Mouse (Mus musculus) kidney, embryonic 15.5 days (tissue): Measurements from ENCODE around the gene Tcf12. TPM values are rescaled to one million over a fixed set of nuclear protein-coding genes. Genes with fewer than 3 reads are reported as not detected.

Experiments used
- ATAC-seq: fragments of 200-750 bp; cut with Nextera tagmentation; replicated peaks from 2 replicates; pipeline ENCODE4 v1.8.0; 2017; ENCODE audit warnings: moderate TSS enrichment; ENCODE audit not compliant: low FRiP score
- H3K27ac ChIP-seq: fragments of 300-500 bp; sonication (generic); 2 replicates; pipeline ENCODE4 v1.5.1; 2015; ENCODE audit warnings: mild to moderate bottlenecking, inconsistent platforms
- H3K27me3 ChIP-seq: fragments of 300-500 bp; sonication (generic); 2 replicates; pipeline ENCODE4 v1.6.1; 2015; ENCODE audit warnings: inconsistent platforms
- H3K36me3 ChIP-seq: fragments of 300-500 bp; sonication (generic); 2 replicates; pipeline ENCODE4 v1.6.1; 2015; ENCODE audit warnings: inconsistent platforms
- H3K4me1 ChIP-seq: fragments of 300-500 bp; sonication (generic); 2 replicates; pipeline ENCODE4 v1.6.1; 2015; ENCODE audit warnings: inconsistent platforms
- H3K4me2 ChIP-seq: fragments of 300-500 bp; sonication (generic); 2 replicates; pipeline ENCODE4 v1.6.1; 2015; ENCODE audit warnings: moderate library complexity, mild to moderate bottlenecking, inconsistent platforms
- H3K4me3 ChIP-seq: fragments of 300-500 bp; sonication (generic); replicated peaks from 2 replicates; pipeline ENCODE4 v1.5.1; 2015; ENCODE audit warnings: mild to moderate bottlenecking, inconsistent platforms
- H3K9ac ChIP-seq: fragments of 300-500 bp; sonication (generic); 2 replicates; pipeline ENCODE4 v1.6.1; 2015; ENCODE audit warnings: mild to moderate bottlenecking, inconsistent platforms
- H3K9me3 ChIP-seq: fragments of 300-500 bp; sonication (generic); replicated peaks from 2 replicates; pipeline ENCODE4 v1.6.1; 2016; ENCODE audit warnings: inconsistent platforms
- WGBS: fragments of 180-500 bp; shearing (Covaris S2); methylation state at CpG from one replicate; pipeline ENCODE4 v1.1.7; 2015; ENCODE audit warnings: mixed read lengths; 5-methylcytosine and 5-hydroxymethylcytosine counted together
- polyA plus RNA-seq: library from polyadenylated mRNA; unstranded; fragments of >200 nt; fragmentation: Nextera tagmentation; extraction: Ambion mirVana; gene quantifications from 2 replicates; pipeline ENCODE4 v1.2.1, GENCODE M21; 2015

The Tcf12 gene
- 69.8 and 70.0 TPM in 2 replicates for polyA plus RNA-seq

DNA sequence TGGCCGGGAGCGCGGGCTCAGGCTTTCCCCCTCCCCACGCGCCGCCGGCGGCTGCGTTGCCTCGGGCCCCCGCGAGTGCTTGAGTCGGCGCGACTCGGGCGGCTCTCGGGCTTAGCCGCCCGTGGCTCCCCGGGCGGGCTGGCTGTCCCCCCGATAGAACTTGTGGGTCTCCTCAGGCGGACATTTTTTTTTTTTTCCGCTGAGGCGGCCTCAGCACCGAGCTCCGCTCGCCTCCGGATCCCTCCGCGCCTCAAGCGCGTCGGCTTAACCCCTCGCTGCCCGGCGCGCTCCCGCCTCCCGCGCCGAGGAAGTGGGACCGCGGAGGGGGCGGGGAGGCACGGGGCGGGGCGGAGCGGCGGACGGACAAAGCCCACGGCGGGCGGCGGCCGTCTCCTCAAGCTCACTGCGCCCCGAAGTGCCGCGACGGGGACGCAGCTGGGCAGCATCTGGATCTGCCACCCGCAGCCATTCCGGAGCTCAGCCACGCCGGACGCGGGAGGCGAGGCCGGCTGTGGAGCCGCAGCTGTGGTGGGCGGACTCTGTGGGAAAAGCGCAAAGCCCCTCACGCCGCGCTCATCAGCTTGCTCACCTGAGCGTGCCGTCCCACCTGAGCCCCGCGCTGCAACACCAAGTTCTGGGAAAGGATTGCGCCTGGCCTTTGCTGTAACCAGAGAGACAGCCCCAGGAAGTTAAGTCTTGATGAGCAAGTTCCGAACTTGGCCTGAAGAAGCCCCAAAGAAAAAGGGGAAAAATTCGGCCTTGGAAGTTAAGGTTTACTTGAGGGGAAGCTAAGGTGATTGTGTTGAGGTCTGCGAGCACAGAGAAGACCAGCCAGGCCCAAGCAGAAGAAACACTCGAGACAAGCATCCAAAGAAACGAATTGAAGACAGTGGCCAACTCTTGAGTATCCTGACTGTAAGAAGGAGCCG lies at the start of gene Tcf12:
TSS of gene Tcf12 (minus strand) at position 250 of the 929 bp plus-strand sequence.
- H3K9ac ChIP-seq, result peak within 1 kb of the TSS; percentile 94
- peaks cover 14% of the 10 kb centered on the region for H3K4me1 ChIP-seq
- peak within 1 kb of the TSS; percentile 89 for H3K27ac ChIP-seq
- peak within 1 kb of the TSS; percentile 99 for H3K4me3 ChIP-seq
- H3K9me3 ChIP-seq, result no peaks in the 10 kb centered on the region
- H3K36me3 ChIP-seq, result peaks cover 9% of the 10 kb centered on the region
- H3K4me2 ChIP-seq, result peak within 1 kb of the TSS; percentile 65
- WGBS, result 1% methylated on average over 88 of the region's 88 CpGs
- H3K27me3 ChIP-seq, result no peaks in the 10 kb centered on the region
- peak; percentile 85 for ATAC-seq

GRCm38 (mm10) chr9:72158392-72158791 lies 46.7 kb upstream of the Tcf12 start:
- Histone ChIP-seq H3K27me3 (no peaks in the 10 kb centered on the region), H3K36me3 (no peaks in the 10 kb centered on the region), H3K9me3 (no peaks in the 10 kb centered on the region), H3K4me2 (no peak overlapping the region), H3K9ac (no peak overlapping the region), H3K4me3 (no peak overlapping the region), H3K27ac (no peak overlapping the region), H3K4me1 (peaks cover 2% of the 10 kb centered on the region; the same call in 1 of the 2 replicates)
- WGBS, result 56% methylated on average over 2 of the region's 2 CpGs
- ATAC-seq, result no peak

- Histone ChIP-seq H3K36me3 (no peaks in the 10 kb centered on the region), H3K4me3 (no peak overlapping the region), H3K27me3 (no peaks in the 10 kb centered on the region), H3K4me2 (no peak overlapping the region), H3K27ac (no peak overlapping the region), H3K9me3 (no peaks in the 10 kb centered on the region), H3K4me1 (peaks cover 2% of the 10 kb centered on the region; the same call in 1 of the 2 replicates), H3K9ac (no peak overlapping the region)
- 95% methylated on average over 1 of the region's 1 CpGs for WGBS
- ATAC-seq, result no peak
Measured at GRCm38 (mm10) chr9:72157091-72157490, 45.4 kb upstream of the Tcf12 start.

DNA sequence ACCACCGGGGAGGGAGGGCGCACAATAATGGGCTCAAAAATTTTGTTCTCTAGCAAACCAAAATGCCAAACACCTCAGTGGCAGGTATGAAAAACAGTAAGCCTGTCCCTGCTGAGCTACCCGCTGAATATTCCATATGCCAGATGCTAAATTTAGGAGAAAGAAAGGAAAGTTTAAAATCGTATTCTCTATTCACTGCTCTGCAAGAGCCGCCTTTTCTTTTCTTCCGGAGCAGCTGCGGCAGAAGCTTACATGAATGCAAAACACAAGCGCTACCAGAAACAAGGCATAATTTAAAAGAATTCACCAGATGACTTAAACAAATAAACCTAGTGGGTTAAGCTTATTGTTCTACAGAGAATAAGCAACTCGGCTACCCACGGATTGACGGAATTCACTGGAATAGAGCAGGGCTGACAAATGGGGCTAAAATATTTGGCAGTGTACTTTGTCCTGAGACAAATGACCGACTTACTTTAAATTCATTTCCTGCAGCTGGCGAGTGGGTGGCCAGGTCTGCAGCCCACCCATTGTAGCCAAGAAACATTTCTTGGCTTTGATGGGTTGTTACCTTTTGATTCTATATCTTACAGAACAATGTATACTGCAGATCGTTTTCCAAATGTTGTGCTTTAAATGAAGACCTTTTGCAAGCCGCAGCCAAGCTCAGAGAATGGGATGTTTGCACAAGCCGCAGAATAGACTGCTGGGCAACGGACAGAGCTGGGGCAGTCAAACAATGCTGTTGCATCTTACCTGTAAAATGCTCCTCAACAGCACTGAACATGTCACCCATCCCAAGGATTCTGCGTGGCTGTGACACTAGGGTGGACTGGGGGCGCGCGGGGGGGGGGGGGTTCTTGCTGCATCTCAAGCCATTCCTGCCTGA lies 43.8 kb upstream of the Tcf12 start:
- Histone ChIP-seq H3K4me3 (peak overlapping the region; percentile 20), H3K36me3 (no peaks in the 10 kb centered on the region), H3K27me3 (no peaks in the 10 kb centered on the region), H3K4me1 (peaks cover 2% of the 10 kb centered on the region; the same call in 1 of the 2 replicates), H3K27ac (no peak overlapping the region; the same call in 1 of the 2 replicates), H3K4me2 (peak overlapping the region; percentile 47), H3K9me3 (no peaks in the 10 kb centered on the region), H3K9ac (no peak overlapping the region)
- no peak for ATAC-seq
- 35% methylated on average over 21 of the region's 21 CpGs for WGBS

GRCm38 (mm10) chr9:72144148-72144547 lies 32.5 kb upstream of the Tcf12 start:
- Histone ChIP-seq H3K4me2 (no peak overlapping the region), H3K36me3 (no peaks in the 10 kb centered on the region), H3K9me3 (no peaks in the 10 kb centered on the region), H3K27me3 (no peaks in the 10 kb centered on the region), H3K4me3 (no peak overlapping the region), H3K9ac (no peak overlapping the region), H3K4me1 (no peaks in the 10 kb centered on the region), H3K27ac (no peak overlapping the region)
- 88% methylated on average over 5 of the region's 5 CpGs for WGBS
- no peak for ATAC-seq

DNA sequence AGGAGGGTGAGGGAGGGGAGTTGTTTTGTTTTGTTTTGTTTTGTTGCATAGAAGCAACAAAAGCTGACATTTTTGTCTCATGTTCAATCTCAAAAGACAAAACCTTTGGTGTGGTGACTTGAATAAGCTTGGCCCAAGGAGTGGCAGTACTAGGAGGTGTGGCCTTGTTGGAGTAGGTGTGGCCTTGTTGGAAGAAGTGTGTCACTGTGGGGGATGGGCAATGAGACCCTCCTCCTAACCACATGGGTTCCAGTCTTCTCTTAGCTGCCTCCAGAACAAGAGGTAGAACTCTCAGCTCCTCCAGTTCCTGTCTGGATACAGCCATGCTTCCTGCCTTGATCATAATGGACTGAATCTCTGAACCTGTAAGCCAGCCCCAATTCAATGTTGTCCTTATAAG lies 26.2 kb upstream of the Tcf12 start:
- Histone ChIP-seq H3K36me3 (no peaks in the 10 kb centered on the region), H3K27ac (no peak overlapping the region), H3K4me1 (peaks cover 6% of the 10 kb centered on the region), H3K27me3 (no peaks in the 10 kb centered on the region), H3K9ac (no peak overlapping the region), H3K9me3 (no peaks in the 10 kb centered on the region), H3K4me3 (no peak overlapping the region), H3K4me2 (no peak overlapping the region)
- ATAC-seq, result no peak

GRCm38 (mm10) chr9:72133772-72134245 lies 22.1 kb upstream of the Tcf12 start:
- Histone ChIP-seq H3K36me3 (no peaks in the 10 kb centered on the region), H3K4me3 (peak overlapping the region; percentile 62), H3K4me1 (peaks cover 13% of the 10 kb centered on the region), H3K9ac (0 out of 2 replicates have a peak overlapping the region, but pooled peaks have one; percentile 69), H3K4me2 (peak overlapping the region; percentile 87), H3K27ac (peak overlapping the region; percentile 95), H3K9me3 (no peaks in the 10 kb centered on the region), H3K27me3 (no peaks in the 10 kb centered on the region)
- 51% methylated on average over 4 of the region's 4 CpGs for WGBS
- ATAC-seq, result no peak

GRCm38 (mm10) chr9:72133089-72133771 lies 21.6 kb upstream of the Tcf12 start:
- Histone ChIP-seq H3K36me3 (no peaks in the 10 kb centered on the region), H3K9me3 (no peaks in the 10 kb centered on the region), H3K9ac (peak overlapping the region; percentile 69), H3K27ac (peak overlapping the region; percentile 95), H3K4me3 (peak overlapping the region; percentile 62), H3K4me1 (peaks cover 13% of the 10 kb centered on the region), H3K27me3 (no peaks in the 10 kb centered on the region), H3K4me2 (peak overlapping the region; percentile 87)
- WGBS, result 1% methylated on average over 56 of the region's 56 CpGs
- peak; percentile 97 for ATAC-seq

GRCm38 (mm10) chr9:72132728-72133088 lies 21.0 kb upstream of the Tcf12 start:
- H3K27me3 ChIP-seq, result no peaks in the 10 kb centered on the region
- H3K4me3 ChIP-seq, result peak overlapping the region; percentile 62
- H3K27ac ChIP-seq, result peak overlapping the region; percentile 95
- no peaks in the 10 kb centered on the region for H3K36me3 ChIP-seq
- peaks cover 13% of the 10 kb centered on the region for H3K4me1 ChIP-seq
- no peaks in the 10 kb centered on the region for H3K9me3 ChIP-seq
- peak overlapping the region; percentile 69 for H3K9ac ChIP-seq
- no peak for ATAC-seq
- H3K4me2 ChIP-seq, result peak overlapping the region; percentile 87
- WGBS, result 0% methylated on average over 28 of the region's 29 CpGs

- ATAC-seq, result no peak
- 85% methylated on average over 4 of the region's 4 CpGs for WGBS
- H3K9ac ChIP-seq, result no peak overlapping the region
- no peak overlapping the region for H3K4me3 ChIP-seq
- no peaks in the 10 kb centered on the region for H3K36me3 ChIP-seq
- H3K4me1 ChIP-seq, result peaks cover 13% of the 10 kb centered on the region
- no peaks in the 10 kb centered on the region for H3K9me3 ChIP-seq
- H3K4me2 ChIP-seq, result no peak overlapping the region
- no peak overlapping the region for H3K27ac ChIP-seq
- no peaks in the 10 kb centered on the region for H3K27me3 ChIP-seq
Measured at GRCm38 (mm10) chr9:72129884-72130283, 18.2 kb upstream of the Tcf12 start.

DNA sequence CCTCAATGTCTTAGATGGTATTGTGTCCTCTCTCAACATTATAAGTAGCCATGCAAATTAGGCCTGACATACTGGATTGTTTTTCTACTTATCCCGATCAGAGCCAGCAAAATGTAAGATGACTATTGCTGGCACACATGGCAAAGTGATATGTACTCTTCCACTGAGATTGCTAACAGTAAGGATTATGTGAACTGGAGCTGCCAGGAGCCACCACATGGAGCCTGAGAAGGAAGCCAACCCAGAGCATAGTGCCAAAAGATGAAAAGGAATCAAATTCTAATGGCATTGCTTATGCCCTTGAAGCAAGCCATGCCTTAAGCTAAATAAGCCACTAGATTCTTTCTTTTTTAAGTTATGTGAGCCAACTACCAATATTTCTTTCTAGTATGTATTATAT lies 13.8 kb upstream of the Tcf12 start:
- H3K4me1 ChIP-seq, result no peaks in the 10 kb centered on the region
- no peak overlapping the region for H3K4me2 ChIP-seq
- no peak for ATAC-seq
- H3K9me3 ChIP-seq, result no peaks in the 10 kb centered on the region
- H3K36me3 ChIP-seq, result no peaks in the 10 kb centered on the region
- H3K27me3 ChIP-seq, result no peaks in the 10 kb centered on the region
- 84% methylated on average over 1 of the region's 1 CpGs for WGBS
- no peak overlapping the region for H3K9ac ChIP-seq
- no peak overlapping the region for H3K27ac ChIP-seq
- H3K4me3 ChIP-seq, result no peak overlapping the region
